Mouse (Mus musculus): ENCODE measurements around the gene Spata17. TPM values are rescaled to one million over a fixed set of nuclear protein-coding genes. Genes with fewer than 3 reads are reported as not detected.

The Spata17 gene
- polyA plus RNA-seq, 1 experiment from 2014 or later: 1.5 TPM

DNA sequence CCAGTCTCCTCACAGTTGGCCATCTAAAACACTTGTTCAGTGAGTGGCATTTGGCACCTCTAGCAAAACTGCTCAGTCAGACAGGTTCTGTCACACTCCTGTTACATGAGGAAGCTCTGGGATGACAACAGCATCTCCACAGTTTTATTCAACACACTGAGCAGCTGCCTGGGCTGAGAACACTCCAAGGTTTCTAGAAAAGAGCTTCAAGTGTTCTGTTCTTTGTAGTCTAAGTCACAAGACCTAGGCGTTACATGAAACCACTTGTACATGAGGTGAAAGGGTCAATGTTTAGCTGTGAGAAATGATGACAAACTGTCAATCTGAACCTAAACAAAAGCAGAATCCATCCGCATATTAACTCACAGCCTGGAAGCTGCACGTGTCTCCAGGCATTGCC lies 161.4 kb downstream of the Spata17 start:
- 77% methylated on average over 3 of the region's 3 CpGs for WGBS (ENCODE audit: insufficient replicate concordance)
- no peaks in the 10 kb centered on the region for H3K36me3 ChIP-seq (ENCODE audit: control insufficient read depth, insufficient read depth, low read length)
- H3K9me3 ChIP-seq (replicated peaks; ENCODE audit: control insufficient read depth, low read length): no peaks in the 10 kb centered on the region
- H3K27me3 ChIP-seq (ENCODE audit: control insufficient read depth, insufficient read depth, low read length): no peaks in the 10 kb centered on the region
- H3K4me1 ChIP-seq (ENCODE audit: control insufficient read depth, insufficient read depth, low read length): no peaks in the 10 kb centered on the region
- H3K27ac ChIP-seq (ENCODE audit: low read depth, low read length): no peak overlapping the region
- H3K4me3 ChIP-seq (ENCODE audit: low read depth, low read length): no peak overlapping the region
- H3K4me2 ChIP-seq: no peak overlapping the region
- ATAC-seq (replicated peaks; ENCODE audit: insufficient number of reproducible peaks, low FRiP score, low TSS enrichment): no peak
- no peak overlapping the region for H3K9ac ChIP-seq (ENCODE audit: low read depth, low read length)

DNA sequence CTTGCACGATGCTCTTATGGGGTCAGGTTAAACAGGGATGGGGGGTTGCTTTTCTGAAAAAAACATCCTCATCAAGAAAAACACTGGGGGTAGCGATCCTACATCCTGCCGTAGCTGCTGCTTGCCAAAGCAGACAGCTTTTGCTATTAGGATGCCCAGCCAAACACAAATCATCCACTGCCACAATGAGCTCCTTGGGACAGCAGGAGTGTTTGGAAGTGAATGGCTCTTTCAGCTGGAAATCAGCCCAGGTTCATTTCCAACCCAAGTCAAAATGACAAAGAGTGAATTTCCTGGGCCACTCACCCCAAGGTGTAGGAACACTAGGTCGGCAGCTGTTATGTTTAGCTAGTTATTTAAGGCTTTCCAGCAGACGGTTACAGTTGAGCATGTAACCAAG lies 162.7 kb downstream of the Spata17 start:
- Histone ChIP-seq H3K4me1 (ENCODE audit: control insufficient read depth, insufficient read depth, low read length) (no peaks in the 10 kb centered on the region), H3K4me2 (no peak overlapping the region)
- WGBS (ENCODE audit: insufficient replicate concordance): 71% methylated on average over 5 of the region's 5 CpGs

DNA sequence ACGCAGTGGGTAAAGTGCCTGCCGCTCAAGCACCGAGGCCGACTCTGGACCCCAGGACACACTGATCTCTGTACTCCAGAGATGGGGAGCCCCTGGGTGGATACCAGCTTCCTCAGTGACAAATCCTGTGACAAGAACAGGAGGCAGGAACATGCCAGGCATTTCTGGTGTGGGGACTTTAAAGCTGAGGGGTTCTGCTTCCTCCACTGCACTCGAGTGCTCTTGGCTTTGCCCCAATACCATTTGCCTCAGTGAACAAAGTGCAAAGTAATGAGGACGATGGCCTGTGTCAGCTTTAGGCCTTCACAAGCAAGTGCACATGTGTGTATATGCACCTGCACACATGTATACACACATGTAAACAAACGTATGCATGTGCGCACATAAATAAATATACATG lies 164.0 kb downstream of the Spata17 start:
- no peak overlapping the region for H3K4me2 ChIP-seq
- no peak overlapping the region for H3K4me3 ChIP-seq (ENCODE audit: low read depth, low read length)
- H3K27me3 ChIP-seq (ENCODE audit: control insufficient read depth, insufficient read depth, low read length): no peaks in the 10 kb centered on the region
- ATAC-seq (replicated peaks; ENCODE audit: insufficient number of reproducible peaks, low FRiP score, low TSS enrichment): no peak
- H3K4me1 ChIP-seq (ENCODE audit: control insufficient read depth, insufficient read depth, low read length): no peaks in the 10 kb centered on the region
- WGBS (ENCODE audit: insufficient replicate concordance): 83% methylated on average over 8 of the region's 8 CpGs
- H3K9me3 ChIP-seq (replicated peaks; ENCODE audit: control insufficient read depth, low read length): no peaks in the 10 kb centered on the region
- H3K9ac ChIP-seq (ENCODE audit: low read depth, low read length): no peak overlapping the region
- no peak overlapping the region for H3K27ac ChIP-seq (ENCODE audit: low read depth, low read length)
- H3K36me3 ChIP-seq (ENCODE audit: control insufficient read depth, insufficient read depth, low read length): no peaks in the 10 kb centered on the region

More for the DNA sequence above, 162.7 kb downstream of the Spata17 start:
- Histone ChIP-seq H3K36me3 (ENCODE audit: control insufficient read depth, insufficient read depth, low read length) (no peaks in the 10 kb centered on the region), H3K4me3 (ENCODE audit: low read depth, low read length) (no peak overlapping the region), H3K9ac (ENCODE audit: low read depth, low read length) (no peak overlapping the region), H3K27me3 (ENCODE audit: control insufficient read depth, insufficient read depth, low read length) (no peaks in the 10 kb centered on the region), H3K9me3 (replicated peaks; ENCODE audit: control insufficient read depth, low read length) (no peaks in the 10 kb centered on the region), H3K27ac (ENCODE audit: low read depth, low read length) (no peak overlapping the region)
- ATAC-seq (replicated peaks; ENCODE audit: insufficient number of reproducible peaks, low FRiP score, low TSS enrichment): no peak

DNA sequence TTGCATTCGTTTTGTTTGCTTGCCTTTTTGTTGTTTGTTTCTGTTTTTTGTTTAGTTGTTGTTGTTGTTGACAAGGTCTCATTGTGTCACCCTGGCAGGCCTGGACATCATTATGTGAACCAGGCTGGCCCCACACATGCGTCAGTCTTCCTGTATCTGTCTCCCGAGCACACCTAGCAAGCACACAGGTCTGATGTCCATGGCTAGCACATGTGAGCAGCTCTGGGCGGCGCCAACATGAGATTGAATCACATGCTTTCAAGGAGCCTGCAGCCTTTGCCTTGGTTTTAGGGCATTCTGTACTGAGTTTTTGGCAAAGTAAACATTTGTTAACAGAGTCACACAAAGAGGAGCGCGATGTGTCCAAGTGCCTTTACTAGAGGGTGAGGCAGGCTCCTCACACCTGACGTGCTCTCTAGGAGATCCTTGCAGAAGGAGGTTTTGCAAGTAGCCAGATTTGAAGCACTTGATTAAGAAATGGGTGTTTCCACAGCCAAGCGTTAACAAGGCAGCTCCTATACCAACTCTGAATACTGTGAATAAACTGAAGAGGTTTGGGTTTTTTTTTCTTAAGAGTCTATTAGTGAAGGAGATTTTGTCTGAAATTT lies 166.5 kb downstream of the Spata17 start:
- Histone ChIP-seq H3K4me2 (no peak overlapping the region), H3K4me3 (ENCODE audit: low read depth, low read length) (no peak overlapping the region), H3K9ac (ENCODE audit: low read depth, low read length) (no peak overlapping the region), H3K36me3 (ENCODE audit: control insufficient read depth, insufficient read depth, low read length) (no peaks in the 10 kb centered on the region), H3K27me3 (ENCODE audit: control insufficient read depth, insufficient read depth, low read length) (no peaks in the 10 kb centered on the region), H3K27ac (ENCODE audit: low read depth, low read length) (no peak overlapping the region), H3K9me3 (replicated peaks; ENCODE audit: control insufficient read depth, low read length) (no peaks in the 10 kb centered on the region), H3K4me1 (ENCODE audit: control insufficient read depth, insufficient read depth, low read length) (no peaks in the 10 kb centered on the region)
- 83% methylated on average over 9 of the region's 9 CpGs for WGBS (ENCODE audit: insufficient replicate concordance)
- ATAC-seq (replicated peaks; ENCODE audit: insufficient number of reproducible peaks, low FRiP score, low TSS enrichment): no peak

DNA sequence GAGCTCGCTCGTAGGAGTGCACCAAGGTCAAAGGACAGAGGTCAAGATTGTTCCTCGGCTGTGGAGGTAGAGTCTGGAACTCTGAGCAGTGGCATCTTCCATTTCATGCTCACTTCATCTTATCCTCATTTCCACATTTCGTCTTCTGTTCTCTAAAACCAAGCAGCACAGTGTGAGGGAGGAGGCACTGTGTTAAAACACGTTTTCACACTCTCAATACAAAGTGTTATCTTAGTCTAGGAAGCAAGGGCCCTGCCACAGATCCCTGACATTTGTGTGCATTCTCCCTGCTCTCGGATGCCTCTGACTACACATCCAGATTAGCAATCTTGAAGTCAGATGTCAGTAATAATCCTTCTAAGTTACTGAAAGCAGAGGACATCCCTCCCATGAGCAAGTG lies 170.5 kb downstream of the Spata17 start:
- Histone ChIP-seq H3K27ac (ENCODE audit: low read depth, low read length) (no peak overlapping the region), H3K4me2 (no peak overlapping the region), H3K9ac (ENCODE audit: low read depth, low read length) (no peak overlapping the region), H3K4me1 (ENCODE audit: control insufficient read depth, insufficient read depth, low read length) (no peaks in the 10 kb centered on the region), H3K9me3 (replicated peaks; ENCODE audit: control insufficient read depth, low read length) (no peaks in the 10 kb centered on the region), H3K4me3 (ENCODE audit: low read depth, low read length) (no peak overlapping the region), H3K27me3 (ENCODE audit: control insufficient read depth, insufficient read depth, low read length) (no peaks in the 10 kb centered on the region), H3K36me3 (ENCODE audit: control insufficient read depth, insufficient read depth, low read length) (no peaks in the 10 kb centered on the region)
- ATAC-seq (replicated peaks; ENCODE audit: insufficient number of reproducible peaks, low FRiP score, low TSS enrichment): no peak
- 36% methylated on average over 6 of the region's 6 CpGs for WGBS (ENCODE audit: insufficient replicate concordance)

DNA sequence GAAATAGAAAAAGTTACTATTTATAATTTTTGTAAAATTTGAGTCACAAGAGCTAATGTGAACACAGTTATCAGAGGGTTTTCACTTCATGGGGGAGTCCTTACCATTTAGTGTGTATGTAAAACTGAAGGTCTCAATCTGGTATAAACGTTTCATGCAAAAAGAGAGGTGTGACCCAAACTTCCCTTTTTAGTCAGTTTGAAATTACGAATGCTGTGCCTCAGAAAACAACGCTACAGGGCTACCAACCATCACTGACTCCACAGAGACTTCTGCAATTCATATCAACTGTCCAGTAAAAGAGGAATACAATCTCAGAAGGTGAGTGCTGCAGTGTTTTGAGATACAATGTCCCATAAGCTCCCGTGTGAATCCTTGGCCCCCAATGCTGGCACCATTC lies 175.5 kb downstream of the Spata17 start:
- ATAC-seq (replicated peaks; ENCODE audit: insufficient number of reproducible peaks, low FRiP score, low TSS enrichment): no peak
- Histone ChIP-seq H3K27me3 (ENCODE audit: control insufficient read depth, insufficient read depth, low read length) (no peaks in the 10 kb centered on the region), H3K27ac (ENCODE audit: low read depth, low read length) (no peak overlapping the region)

DNA sequence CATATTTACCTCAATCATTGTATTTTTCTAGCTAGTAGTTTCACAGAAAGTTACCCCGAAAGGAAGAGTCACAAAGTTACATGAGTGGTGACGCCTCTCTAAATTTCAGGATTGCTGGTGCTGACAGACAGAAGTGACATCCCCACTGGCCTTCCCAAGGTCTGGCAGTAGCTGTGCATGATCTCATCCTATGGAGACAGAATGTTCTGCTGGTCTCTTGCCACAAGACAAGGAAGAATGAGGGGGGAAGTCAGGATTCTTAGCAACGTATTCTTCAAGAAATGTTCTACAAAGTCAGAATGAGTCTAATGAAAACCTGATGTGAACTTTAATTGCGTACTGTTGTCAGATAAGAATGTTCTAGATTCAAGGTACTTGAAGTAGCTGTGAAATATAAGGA lies 179.5 kb downstream of the Spata17 start:
- no peak for ATAC-seq (replicated peaks; ENCODE audit: insufficient number of reproducible peaks, low FRiP score, low TSS enrichment)
- Histone ChIP-seq H3K36me3 (ENCODE audit: control insufficient read depth, insufficient read depth, low read length) (no peaks in the 10 kb centered on the region), H3K27ac (ENCODE audit: low read depth, low read length) (no peak overlapping the region), H3K4me2 (no peak overlapping the region), H3K4me3 (ENCODE audit: low read depth, low read length) (no peak overlapping the region), H3K27me3 (ENCODE audit: control insufficient read depth, insufficient read depth, low read length) (no peaks in the 10 kb centered on the region), H3K4me1 (ENCODE audit: control insufficient read depth, insufficient read depth, low read length) (no peaks in the 10 kb centered on the region), H3K9ac (ENCODE audit: low read depth, low read length) (no peak overlapping the region), H3K9me3 (replicated peaks; ENCODE audit: control insufficient read depth, low read length) (no peaks in the 10 kb centered on the region)
- WGBS (ENCODE audit: insufficient replicate concordance): 78% methylated on average over 4 of the region's 4 CpGs

More for the DNA sequence above, 175.5 kb downstream of the Spata17 start:
- no peaks in the 10 kb centered on the region for H3K36me3 ChIP-seq (ENCODE audit: control insufficient read depth, insufficient read depth, low read length)
- WGBS (ENCODE audit: insufficient replicate concordance): 78% methylated on average over 4 of the region's 4 CpGs
- H3K9me3 ChIP-seq (replicated peaks; ENCODE audit: control insufficient read depth, low read length): no peaks in the 10 kb centered on the region
- no peak overlapping the region for H3K4me2 ChIP-seq
- no peak overlapping the region for H3K4me3 ChIP-seq (ENCODE audit: low read depth, low read length)
- H3K4me1 ChIP-seq (ENCODE audit: control insufficient read depth, insufficient read depth, low read length): no peaks in the 10 kb centered on the region
- no peak overlapping the region for H3K9ac ChIP-seq (ENCODE audit: low read depth, low read length)

DNA sequence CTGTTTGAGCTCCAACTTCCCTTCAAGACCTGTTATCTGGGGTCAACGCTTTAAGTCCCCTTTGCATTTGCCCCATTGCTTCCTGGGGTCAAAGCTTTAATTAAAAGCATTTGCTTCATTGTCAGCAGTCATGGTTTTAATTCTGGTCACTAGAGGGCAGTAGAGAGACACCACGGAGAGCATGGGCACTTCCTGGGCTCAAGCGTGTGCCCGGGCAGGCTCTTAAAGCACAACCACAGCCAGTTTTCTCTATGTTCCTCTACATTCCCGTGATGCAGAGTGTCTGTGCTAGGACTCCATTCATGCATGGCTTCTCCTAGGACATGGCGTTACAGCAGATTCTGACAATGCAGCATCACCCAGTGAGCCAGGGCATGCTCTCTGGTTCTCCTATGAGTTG lies 183.5 kb downstream of the Spata17 start:
- 41% methylated on average over 6 of the region's 6 CpGs for WGBS (ENCODE audit: insufficient replicate concordance)
- Histone ChIP-seq H3K4me2 (no peak overlapping the region), H3K9me3 (replicated peaks; ENCODE audit: control insufficient read depth, low read length) (no peaks in the 10 kb centered on the region), H3K27me3 (ENCODE audit: control insufficient read depth, insufficient read depth, low read length) (no peaks in the 10 kb centered on the region), H3K4me1 (ENCODE audit: control insufficient read depth, insufficient read depth, low read length) (no peaks in the 10 kb centered on the region), H3K9ac (ENCODE audit: low read depth, low read length) (no peak overlapping the region), H3K4me3 (ENCODE audit: low read depth, low read length) (no peak overlapping the region), H3K36me3 (ENCODE audit: control insufficient read depth, insufficient read depth, low read length) (no peaks in the 10 kb centered on the region), H3K27ac (ENCODE audit: low read depth, low read length) (no peak overlapping the region)
- no peak for ATAC-seq (replicated peaks; ENCODE audit: insufficient number of reproducible peaks, low FRiP score, low TSS enrichment)

DNA sequence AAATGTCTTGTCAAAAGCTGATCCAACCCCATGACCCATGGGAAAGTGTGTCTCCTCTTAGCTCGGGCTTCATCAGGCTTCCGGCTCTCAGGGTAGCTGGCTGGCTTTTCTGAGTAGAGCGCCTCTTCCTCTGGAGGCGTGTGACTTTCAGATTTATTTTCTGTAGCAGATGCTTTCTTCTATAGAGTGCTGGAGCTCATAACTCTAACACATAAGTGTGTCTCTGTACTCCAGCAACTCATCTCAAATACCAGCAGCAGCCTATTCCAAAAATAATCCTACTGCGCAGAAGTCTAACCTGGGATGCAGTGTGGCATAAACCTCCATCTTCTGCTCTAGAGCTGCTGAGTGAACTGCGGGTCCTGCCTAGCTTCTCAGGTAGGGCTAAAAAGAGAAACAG lies 186.4 kb downstream of the Spata17 start:
- Histone ChIP-seq H3K4me3 (ENCODE audit: low read depth, low read length) (no peak overlapping the region), H3K27ac (ENCODE audit: low read depth, low read length) (no peak overlapping the region), H3K9ac (ENCODE audit: low read depth, low read length) (no peak overlapping the region), H3K4me1 (ENCODE audit: control insufficient read depth, insufficient read depth, low read length) (no peaks in the 10 kb centered on the region), H3K27me3 (ENCODE audit: control insufficient read depth, insufficient read depth, low read length) (no peaks in the 10 kb centered on the region), H3K36me3 (ENCODE audit: control insufficient read depth, insufficient read depth, low read length) (no peaks in the 10 kb centered on the region), H3K9me3 (replicated peaks; ENCODE audit: control insufficient read depth, low read length) (no peaks in the 10 kb centered on the region), H3K4me2 (no peak overlapping the region)
- 78% methylated on average over 6 of the region's 6 CpGs for WGBS (ENCODE audit: insufficient replicate concordance)
- ATAC-seq (replicated peaks; ENCODE audit: insufficient number of reproducible peaks, low FRiP score, low TSS enrichment): no peak
